Mouse (Mus musculus): ENCODE measurements at regions not wholly inside any gene's neighbourhood (a gene's known extent, or its start where the extent isn't known, plus 50 kb on each side); places are given as distances from the start of the nearest gene placed in this dataset.

DNA sequence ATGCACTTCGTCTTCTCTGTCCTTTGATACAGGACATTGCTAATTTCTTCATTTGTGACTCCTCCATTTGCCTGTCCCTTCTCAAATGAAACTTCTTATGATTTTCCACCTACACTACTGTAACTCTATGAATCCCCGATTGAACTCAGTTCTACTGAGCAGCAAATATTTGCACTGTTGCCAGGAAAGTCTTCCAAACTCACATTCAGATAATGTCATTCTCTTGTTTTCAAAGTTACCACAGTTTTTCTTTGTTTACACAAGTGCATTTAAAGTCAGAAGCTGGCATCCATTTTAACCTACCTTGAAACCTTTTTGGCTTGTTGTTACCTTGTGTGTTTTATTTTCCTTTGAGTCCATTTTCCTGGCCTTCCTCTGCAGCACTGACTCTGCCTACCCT, 152.0 kb downstream of the Spry2 start:
- TF ChIP-seq POLR2A (IDR thresholded peaks at IDR 0.05; ENCODE audit: borderline replicate concordance, extremely low read depth, insufficient read depth, insufficient read length, poor library complexity, severe bottlenecking): no peak
- TF ChIP-seq CTCF (IDR thresholded peaks at IDR 0.05; ENCODE audit: borderline replicate concordance, extremely low read depth, insufficient read depth, insufficient read length): no peak

Measured in brain, embryonic 14.5 days (tissue).